Mouse (Mus musculus): ENCODE results near the gene Ephb4.

- TF ChIP-seq POLR2A (IDR thresholded peaks at IDR 0.05; ENCODE audit: borderline replicate concordance, control insufficient read depth, low read depth, low read length) (no peak), CTCF (IDR thresholded peaks at IDR 0.05; ENCODE audit: control insufficient read depth, insufficient read depth, low read length) (no peak)
Observed at GRCm38 (mm10) chr5:137317361-137317760, 32.5 kb upstream of the Ephb4 start.
